Mouse (Mus musculus): ENCODE results near the gene Ube2q1.
"Not testable (repeated sequence)": the region's sequence is repeated elsewhere in the genome, so short reads cannot be mapped to it uniquely, and the experiment has no call there.

Gene Ube2q1

GRCm38 (mm10) chr3:89788680-89789352, 15.4 kb downstream of the Ube2q1 start:
- no peak for DNase-seq (ENCODE audit: low spot score)

GRCm38 (mm10) chr3:89794616-89795015, 21.2 kb downstream of the Ube2q1 start:
- no peak for DNase-seq (ENCODE audit: low spot score)

GRCm38 (mm10) chr3:89795746-89796145, 22.3 kb downstream of the Ube2q1 start:
- DNase-seq (ENCODE audit: low spot score), result no peak

GRCm38 (mm10) chr3:89796358-89796757, 22.9 kb downstream of the Ube2q1 start:
- DNase-seq (ENCODE audit: low spot score), result no peak

- no peak for DNase-seq (ENCODE audit: low spot score)
Observed at GRCm38 (mm10) chr3:89798518-89798917, 25.1 kb downstream of the Ube2q1 start.

GRCm38 (mm10) chr3:89799476-89799875, 26.1 kb downstream of the Ube2q1 start:
- peak; percentile 43 for DNase-seq (ENCODE audit: low spot score)

GRCm38 (mm10) chr3:89800078-89800477, 26.7 kb downstream of the Ube2q1 start:
- DNase-seq (ENCODE audit: low spot score), result not testable (repeated sequence)

GRCm38 (mm10) chr3:89800774-89801506, 27.5 kb downstream of the Ube2q1 start:
- no peak for DNase-seq (ENCODE audit: low spot score)

- no peak for DNase-seq (ENCODE audit: low spot score)
Observed at GRCm38 (mm10) chr3:89801507-89801847, 28.1 kb downstream of the Ube2q1 start.

- no peak for DNase-seq (ENCODE audit: low spot score)
Observed at GRCm38 (mm10) chr3:89802876-89803275, 29.5 kb downstream of the Ube2q1 start.

- no peak for DNase-seq (ENCODE audit: low spot score)
Observed at GRCm38 (mm10) chr3:89805179-89805578, 31.8 kb downstream of the Ube2q1 start.

GRCm38 (mm10) chr3:89806751-89807150, 33.3 kb downstream of the Ube2q1 start:
- no peak for DNase-seq (ENCODE audit: low spot score)

- no peak for DNase-seq (ENCODE audit: low spot score)
Observed at GRCm38 (mm10) chr3:89807171-89807570, 33.8 kb downstream of the Ube2q1 start.

- no peak for DNase-seq (ENCODE audit: low spot score)
Observed at GRCm38 (mm10) chr3:89807881-89808280, 34.5 kb downstream of the Ube2q1 start.

GRCm38 (mm10) chr3:89808638-89809037, 35.2 kb downstream of the Ube2q1 start:
- DNase-seq (ENCODE audit: low spot score), result no peak

GRCm38 (mm10) chr3:89810841-89811240, 37.4 kb downstream of the Ube2q1 start:
- no peak for DNase-seq (ENCODE audit: low spot score)

- no peak for DNase-seq (ENCODE audit: low spot score)
Observed at GRCm38 (mm10) chr3:89812166-89812565, 38.8 kb downstream of the Ube2q1 start.

- DNase-seq (ENCODE audit: low spot score), result no peak
Observed at GRCm38 (mm10) chr3:89814051-89814450, 40.6 kb downstream of the Ube2q1 start.

- no peak for DNase-seq (ENCODE audit: low spot score)
Observed at GRCm38 (mm10) chr3:89817056-89817455, 43.6 kb downstream of the Ube2q1 start.

GRCm38 (mm10) chr3:89818605-89819004, 45.2 kb downstream of the Ube2q1 start:
- DNase-seq (ENCODE audit: low spot score), result no peak

GRCm38 (mm10) chr3:89819897-89820296, 46.5 kb downstream of the Ube2q1 start:
- DNase-seq (ENCODE audit: low spot score), result no peak

GRCm38 (mm10) chr3:89820311-89821095, 47.1 kb downstream of the Ube2q1 start:
- no peak for DNase-seq (ENCODE audit: low spot score)

- no peak for DNase-seq (ENCODE audit: low spot score)
Observed at GRCm38 (mm10) chr3:89821096-89821513, 47.7 kb downstream of the Ube2q1 start.
